Mouse (Mus musculus) ES-E14 (cell line): ENCODE results near the gene Mum1.

Experiments used
- CHD2 ChIP-seq: IDR thresholded peaks from 2 replicates; pipeline ENCODE4 v1.6.1; 2014; ENCODE audit warnings: mild to moderate bottlenecking, low read depth, low read length, inconsistent platforms
- HCFC1 ChIP-seq: IDR thresholded peaks from 2 replicates; pipeline ENCODE4 v1.6.1; 2012; ENCODE audit warnings: low read length, inconsistent platforms, borderline replicate concordance; ENCODE audit not compliant: insufficient read depth
- MAFK ChIP-seq: IDR thresholded peaks from 2 replicates; pipeline ENCODE4 v1.6.1; 2014; ENCODE audit warnings: mild to moderate bottlenecking, low read depth, low read length, inconsistent platforms; ENCODE audit not compliant: insufficient read depth
- ZC3H11A ChIP-seq: IDR thresholded peaks from 2 replicates; pipeline ENCODE4 v1.6.1; 2012; ENCODE audit warnings: low read depth, mild to moderate bottlenecking, inconsistent platforms, low read length, borderline replicate concordance
- ZNF384 ChIP-seq: IDR thresholded peaks from 2 replicates; pipeline ENCODE4 v1.6.1; 2012; ENCODE audit warnings: low read depth, low read length, inconsistent platforms

- no peak for TF ChIP-seq ZNF384
- TF ChIP-seq MAFK: no peak
- TF ChIP-seq HCFC1: no peak
- TF ChIP-seq CHD2: no peak
- TF ChIP-seq ZC3H11A: no peak
Observed at GRCm38 (mm10) chr10:80196778-80197581, 29.3 kb upstream of the Mum1 start.
